Mouse (Mus musculus): ENCODE measurements at regions not wholly inside any gene's neighbourhood (a gene's known extent, or its start where the extent isn't known, plus 50 kb on each side); places are given as distances from the start of the nearest gene placed in this dataset.

- WGBS, result 81% methylated on average over 1 of the region's 1 CpGs
- ATAC-seq (ENCODE audit: low FRiP score) (no peak), DNase-seq (ENCODE audit: low spot score) (peak; percentile 2)
- H3K9me3 ChIP-seq (ENCODE audit: low read length), result no peaks in the 10 kb centered on the region
- no peak for TF ChIP-seq CTCF (IDR thresholded peaks at IDR 0.05)
- H3K4me3 ChIP-seq (ENCODE audit: low read depth, low read length), result no peak overlapping the region
- no peak overlapping the region for H3K27ac ChIP-seq (ENCODE audit: low read depth, low read length)
- H3K4me2 ChIP-seq (ENCODE audit: low read depth, low read length, poor library complexity, severe bottlenecking), result no peak overlapping the region
- no peaks in the 10 kb centered on the region for H3K4me1 ChIP-seq (ENCODE audit: insufficient read depth, low read length)
- no peak overlapping the region for H3K9ac ChIP-seq (replicated peaks; ENCODE audit: low read length, poor library complexity, severe bottlenecking)
- no peaks in the 10 kb centered on the region for H3K27me3 ChIP-seq (ENCODE audit: insufficient read depth, low read length)
- no peaks in the 10 kb centered on the region for H3K36me3 ChIP-seq (ENCODE audit: insufficient read depth, low read length)
Observed at GRCm38 (mm10) chr14:85620931-85621330, 1177.6 kb downstream of the Pcdh17 start.
